Mouse (Mus musculus): ENCODE results near the gene Qdpr. TPM values are rescaled to one million over a fixed set of nuclear protein-coding genes. Genes with fewer than 3 reads are reported as not detected.
"Not testable (repeated sequence)": the region's sequence is repeated elsewhere in the genome, so short reads cannot be mapped to it uniquely, and the experiment has no call there.

Gene Qdpr
- polyA plus RNA-seq, 1 experiment from 2014 or later: 355 TPM

DNA sequence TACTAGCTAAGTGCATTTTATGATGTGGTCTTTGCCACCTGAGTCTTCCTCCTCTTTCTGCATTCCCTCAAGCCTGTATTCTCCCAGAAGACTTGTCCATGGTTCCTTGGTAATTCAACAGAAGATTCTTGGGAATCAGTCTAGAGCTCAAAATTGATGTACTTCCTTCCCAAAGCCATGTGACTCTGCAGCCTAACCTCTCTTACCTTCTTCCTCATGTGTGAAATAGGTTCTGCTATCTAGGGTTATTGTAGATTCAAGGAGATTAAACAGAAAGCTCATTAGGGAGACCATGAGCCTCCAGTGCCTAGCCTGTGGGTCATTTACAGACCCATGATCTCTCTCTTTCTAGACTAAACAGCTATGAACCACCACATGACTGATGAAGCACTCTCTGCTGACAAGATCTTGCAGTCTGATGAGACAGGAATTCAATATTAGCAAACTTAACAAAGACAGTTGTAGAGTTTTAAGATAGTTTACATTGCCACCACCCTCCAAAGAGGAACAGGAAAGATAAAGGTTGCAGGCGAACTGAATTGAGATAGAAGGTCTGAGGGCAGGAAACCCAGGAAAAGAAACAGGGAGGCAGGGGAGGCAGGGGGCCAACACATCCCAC lies 23.5 kb downstream of the Qdpr start:
- Histone ChIP-seq H3K9me3 (ENCODE audit: control insufficient read depth) (no peaks in the 10 kb centered on the region), H3K36me3 (ENCODE audit: control insufficient read depth, insufficient read depth) (no peaks in the 10 kb centered on the region), H3K9ac (ENCODE audit: low read depth, low read length) (no peak overlapping the region), H3K27me3 (replicated peaks; ENCODE audit: control insufficient read depth, insufficient read depth, low read length) (no peaks in the 10 kb centered on the region), H3K4me2 (replicated peaks; ENCODE audit: low read depth) (no peak overlapping the region), H3K27ac (ENCODE audit: low read depth, low read length) (no peak overlapping the region), H3K4me1 (replicated peaks; ENCODE audit: control insufficient read depth, insufficient read depth, low read length) (no peaks in the 10 kb centered on the region), H3K4me3 (ENCODE audit: low read depth, low read length) (no peak overlapping the region)
- no peak for ATAC-seq
- no peak for TF ChIP-seq CTCF (IDR thresholded peaks at IDR 0.05; ENCODE audit: low read depth)
- WGBS: 62% methylated on average over 1 of the region's 1 CpGs

DNA sequence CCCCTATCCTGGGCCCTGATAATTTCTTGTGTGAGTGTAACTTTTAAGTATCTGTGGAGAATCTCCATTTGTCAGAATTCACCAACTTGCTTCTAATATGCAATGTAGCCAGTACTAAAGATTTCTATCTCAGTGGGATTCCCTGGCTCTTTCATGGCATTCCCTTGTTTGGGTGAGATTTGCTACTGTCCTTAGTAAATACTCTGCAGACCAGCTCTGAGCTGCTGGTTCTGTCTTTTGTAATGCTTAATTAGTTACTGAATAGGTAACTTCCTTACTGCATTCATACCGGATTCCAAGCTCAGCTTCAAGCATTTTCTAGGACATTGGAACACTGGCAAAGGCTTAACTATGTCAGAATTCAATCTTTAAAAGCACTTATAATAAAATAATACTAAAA lies 24.3 kb downstream of the Qdpr start:
- not testable (repeated sequence) for H3K4me1 ChIP-seq (replicated peaks; ENCODE audit: control insufficient read depth, insufficient read depth, low read length); H3K9me3 ChIP-seq (ENCODE audit: control insufficient read depth); H3K36me3 ChIP-seq (ENCODE audit: control insufficient read depth, insufficient read depth); H3K27me3 ChIP-seq (replicated peaks; ENCODE audit: control insufficient read depth, insufficient read depth, low read length); H3K4me2 ChIP-seq (replicated peaks; ENCODE audit: low read depth); H3K27ac ChIP-seq (ENCODE audit: low read depth, low read length); H3K9ac ChIP-seq (ENCODE audit: low read depth, low read length); ATAC-seq; H3K4me3 ChIP-seq (ENCODE audit: low read depth, low read length)
- 59% methylated on average over 1 of the region's 1 CpGs for WGBS

DNA sequence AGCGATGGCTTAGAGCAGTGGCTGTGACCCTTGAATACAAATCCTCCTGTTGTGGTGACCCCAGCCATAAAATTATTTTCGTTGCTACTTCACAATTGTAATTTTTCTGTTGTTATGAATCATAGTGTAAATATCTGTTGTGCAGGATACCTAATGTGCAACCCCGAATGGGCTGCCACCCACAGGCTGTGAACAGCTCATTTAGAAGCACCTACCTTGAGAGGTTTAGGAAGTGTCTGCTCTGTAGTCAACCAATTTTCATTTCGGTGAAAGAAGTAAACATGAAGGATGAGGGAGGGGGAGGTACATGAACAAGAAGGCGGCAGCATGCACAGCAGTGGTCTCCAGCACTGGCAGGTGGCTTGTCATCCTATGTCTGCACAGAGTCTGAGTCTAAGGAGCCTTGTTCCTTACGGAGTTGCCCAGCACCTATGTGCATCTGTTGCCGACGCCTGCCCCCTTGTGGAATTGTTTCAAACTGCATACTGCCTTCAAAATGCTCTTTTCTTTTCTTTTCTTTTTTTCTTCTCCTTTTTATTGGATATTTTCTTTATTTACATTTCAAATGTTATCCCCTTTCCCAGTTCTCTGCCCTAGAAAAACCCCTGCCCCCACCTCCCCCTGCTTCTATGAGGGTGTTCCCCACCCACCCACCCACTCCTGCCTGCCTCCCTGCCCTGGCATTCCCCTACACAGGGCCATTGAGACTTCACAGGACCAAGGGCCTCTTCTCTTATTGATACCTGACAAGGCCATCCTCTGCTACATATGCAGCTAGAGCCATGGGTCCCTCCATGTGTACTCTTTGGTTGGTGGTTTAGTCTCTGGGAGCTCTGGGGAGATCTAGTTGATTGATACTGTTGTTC lies 25.8 kb downstream of the Qdpr start:
- H3K9me3 ChIP-seq (ENCODE audit: control insufficient read depth): no peaks in the 10 kb centered on the region
- no peaks in the 10 kb centered on the region for H3K27me3 ChIP-seq (replicated peaks; ENCODE audit: control insufficient read depth, insufficient read depth, low read length)
- WGBS: 38% methylated on average over 8 of the region's 8 CpGs
- H3K27ac ChIP-seq (ENCODE audit: low read depth, low read length): no peak overlapping the region
- no peak overlapping the region for H3K9ac ChIP-seq (ENCODE audit: low read depth, low read length)
- no peaks in the 10 kb centered on the region for H3K36me3 ChIP-seq (ENCODE audit: control insufficient read depth, insufficient read depth)
- no peak overlapping the region for H3K4me2 ChIP-seq (replicated peaks; ENCODE audit: low read depth)
- no peaks in the 10 kb centered on the region; the same call in 1 of the 2 replicates for H3K4me1 ChIP-seq (replicated peaks; ENCODE audit: control insufficient read depth, insufficient read depth, low read length)
- H3K4me3 ChIP-seq (ENCODE audit: low read depth, low read length): no peak overlapping the region
- ATAC-seq: no peak
- peak; percentile 91 for TF ChIP-seq CTCF (IDR thresholded peaks at IDR 0.05; ENCODE audit: low read depth)

DNA sequence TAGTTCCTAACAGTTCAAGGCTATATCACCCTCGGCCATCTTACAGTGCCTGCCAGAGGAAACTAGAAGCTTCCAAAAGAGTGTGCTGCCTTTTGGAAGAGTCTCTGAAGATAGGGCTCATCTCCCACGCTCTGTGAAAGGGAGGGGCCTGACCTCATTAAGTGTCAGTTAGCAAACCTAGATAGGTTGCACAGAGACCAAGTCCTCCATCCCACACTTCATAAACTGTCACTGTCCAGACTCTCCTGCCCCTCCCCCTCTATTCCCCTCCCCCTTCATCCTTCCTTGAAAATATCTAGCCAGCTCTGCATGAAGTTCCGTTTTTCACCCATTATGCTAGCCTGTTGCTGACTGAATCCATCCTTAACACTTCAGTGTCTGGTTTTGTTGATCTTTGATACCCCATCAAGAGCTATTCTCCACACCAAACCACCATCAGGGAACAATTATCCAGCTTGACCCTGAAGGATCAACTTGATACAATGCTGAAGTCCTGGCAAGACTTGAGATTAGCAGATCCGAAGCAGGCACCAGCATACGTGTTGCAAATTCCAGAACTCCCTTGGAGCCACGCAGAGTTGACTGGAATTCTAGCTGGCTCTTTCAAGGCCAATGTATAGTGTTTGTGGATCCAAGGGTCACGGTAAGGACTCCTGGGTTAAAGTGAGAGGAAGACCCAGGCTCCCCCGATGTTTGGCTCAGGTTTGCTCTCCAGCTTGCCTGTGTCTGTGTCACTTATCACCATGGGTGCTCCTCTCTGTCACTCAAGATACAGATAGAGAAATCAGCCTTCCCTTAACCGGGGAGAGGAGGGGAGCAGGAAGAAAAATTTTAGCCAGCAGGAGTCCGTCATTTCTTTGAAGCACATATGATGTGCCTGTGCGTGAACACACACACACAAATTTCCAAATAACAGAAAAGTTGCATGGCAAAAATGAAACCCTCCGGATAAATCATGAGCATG lies 27.9 kb downstream of the Qdpr start:
- Histone ChIP-seq H3K4me3 (ENCODE audit: low read depth, low read length) (no peak overlapping the region), H3K27ac (ENCODE audit: low read depth, low read length) (no peak overlapping the region), H3K9ac (ENCODE audit: low read depth, low read length) (no peak overlapping the region), H3K36me3 (ENCODE audit: control insufficient read depth, insufficient read depth) (no peaks in the 10 kb centered on the region), H3K4me2 (replicated peaks; ENCODE audit: low read depth) (no peak overlapping the region), H3K4me1 (replicated peaks; ENCODE audit: control insufficient read depth, insufficient read depth, low read length) (no peaks in the 10 kb centered on the region; the same call in 1 of the 2 replicates), H3K9me3 (ENCODE audit: control insufficient read depth) (no peaks in the 10 kb centered on the region), H3K27me3 (replicated peaks; ENCODE audit: control insufficient read depth, insufficient read depth, low read length) (no peaks in the 10 kb centered on the region)
- WGBS: 71% methylated on average over 12 of the region's 12 CpGs
- no peak for TF ChIP-seq CTCF (IDR thresholded peaks at IDR 0.05; ENCODE audit: low read depth)
- ATAC-seq: no peak

DNA sequence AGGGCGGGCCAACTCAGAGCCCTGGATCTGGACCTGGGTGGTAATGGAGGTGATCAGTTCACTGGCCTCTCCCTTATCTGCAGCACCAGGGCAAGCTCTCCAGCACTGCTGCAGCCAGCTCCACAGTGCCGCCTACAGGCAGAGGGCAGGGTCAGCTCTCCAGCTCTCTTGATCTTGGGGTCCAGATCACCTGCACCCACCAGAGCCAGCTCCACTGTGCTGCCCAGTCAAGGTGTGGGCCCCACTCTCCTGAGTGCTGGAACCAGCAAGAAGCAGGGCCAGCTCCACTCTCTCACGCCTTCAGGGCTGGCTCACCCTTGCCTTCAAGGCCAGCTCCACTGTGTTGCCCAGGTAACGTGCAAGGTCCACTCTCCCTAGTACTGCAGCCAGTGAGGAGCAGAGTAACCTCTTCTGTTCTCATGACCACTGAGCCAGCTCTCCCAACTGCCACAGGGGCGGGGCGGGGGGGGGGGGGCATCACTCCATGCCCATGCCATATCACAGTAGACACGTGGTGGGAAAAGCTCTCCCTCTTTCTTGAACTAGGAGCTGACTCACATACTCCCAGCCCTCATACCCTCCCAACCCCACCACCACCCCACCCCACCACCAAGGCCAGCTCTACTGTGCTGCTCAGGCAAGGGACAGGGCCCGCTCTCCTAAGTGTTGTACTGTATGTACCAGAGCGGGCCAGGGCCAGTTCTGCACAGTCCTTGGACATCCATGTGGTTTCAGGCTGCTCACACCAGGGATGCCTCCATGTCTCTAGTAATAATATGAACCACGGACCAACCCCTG lies 30.0 kb downstream of the Qdpr start:
- 70% methylated on average over 10 of the region's 10 CpGs for WGBS
- no peaks in the 10 kb centered on the region for H3K27me3 ChIP-seq (replicated peaks; ENCODE audit: control insufficient read depth, insufficient read depth, low read length)
- H3K4me3 ChIP-seq (ENCODE audit: low read depth, low read length): no peak overlapping the region
- H3K9me3 ChIP-seq (ENCODE audit: control insufficient read depth): no peaks in the 10 kb centered on the region
- no peak overlapping the region for H3K9ac ChIP-seq (ENCODE audit: low read depth, low read length)
- no peaks in the 10 kb centered on the region; the same call in 1 of the 2 replicates for H3K4me1 ChIP-seq (replicated peaks; ENCODE audit: control insufficient read depth, insufficient read depth, low read length)
- H3K27ac ChIP-seq (ENCODE audit: low read depth, low read length): peak overlapping the region; percentile 46; the same call in 1 of the 2 replicates
- no peaks in the 10 kb centered on the region for H3K36me3 ChIP-seq (ENCODE audit: control insufficient read depth, insufficient read depth)
- 0 out of 2 replicates have a peak overlapping the region, but pooled peaks have one; percentile 13 for H3K4me2 ChIP-seq (replicated peaks; ENCODE audit: low read depth)
- peak; percentile 97 for ATAC-seq
- TF ChIP-seq CTCF (IDR thresholded peaks at IDR 0.05; ENCODE audit: low read depth): peak; percentile 86
